Mouse (Mus musculus): ENCODE measurements at regions not wholly inside any gene's neighbourhood (a gene's known extent, or its start where the extent isn't known, plus 50 kb on each side); places are given as distances from the start of the nearest gene placed in this dataset.

- no peak for DNase-seq
Observed at GRCm38 (mm10) chr15:31673038-31673437, 71.4 kb downstream of the Fam173b start.

DNA sequence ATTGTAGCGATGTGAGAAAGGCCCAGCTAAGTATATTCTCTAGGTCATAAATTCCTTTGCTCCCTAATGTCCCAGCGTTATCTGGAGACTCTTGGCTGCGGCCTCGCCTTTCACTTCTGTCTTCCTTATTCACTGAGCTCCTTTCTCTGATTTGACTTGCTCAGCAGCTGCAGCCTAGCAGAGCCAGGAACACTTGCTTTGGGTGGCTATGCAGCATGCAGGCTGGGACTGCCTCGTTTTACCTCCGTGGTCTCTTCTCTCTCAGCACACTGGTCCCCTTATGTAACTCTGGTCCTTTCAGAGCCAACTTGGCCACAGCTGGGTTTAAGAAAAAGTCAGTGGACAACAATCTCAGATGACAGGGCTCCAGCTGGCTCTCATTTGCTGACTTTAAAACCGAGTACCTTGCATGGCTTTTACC, 75.1 kb downstream of the Fam173b start:
- DNase-seq, result peak in 1 of 2 experiments; percentile 4

GRCm38 (mm10) chr15:31693109-31693508, 91.5 kb downstream of the Fam173b start:
- no peak for DNase-seq

- no peak for DNase-seq
Observed at GRCm38 (mm10) chr15:31694877-31695671, 93.4 kb downstream of the Fam173b start.

GRCm38 (mm10) chr15:31703400-31703799, 101.7 kb downstream of the Fam173b start:
- DNase-seq, result no peak

DNA sequence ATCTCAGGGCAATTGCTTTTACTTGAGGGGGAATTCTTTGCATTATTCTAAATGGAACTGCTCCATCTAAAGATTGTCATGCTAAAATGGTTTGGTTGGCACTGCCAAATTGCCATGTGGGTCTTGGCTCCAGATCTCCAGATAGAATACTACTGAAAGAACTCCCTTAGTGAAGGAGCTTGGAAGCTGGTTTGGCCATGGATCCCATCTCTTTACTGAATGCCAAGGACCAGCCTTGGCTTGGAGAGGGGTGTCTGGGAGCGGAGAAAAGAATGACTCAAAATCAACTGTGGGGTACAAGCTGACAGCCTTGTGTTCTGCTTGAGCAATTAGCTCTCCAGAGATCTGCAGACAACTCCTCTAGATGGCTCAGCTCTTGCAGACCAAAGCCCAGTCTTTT, 105.8 kb downstream of the Fam173b start:
- DNase-seq, result no peak

DNA sequence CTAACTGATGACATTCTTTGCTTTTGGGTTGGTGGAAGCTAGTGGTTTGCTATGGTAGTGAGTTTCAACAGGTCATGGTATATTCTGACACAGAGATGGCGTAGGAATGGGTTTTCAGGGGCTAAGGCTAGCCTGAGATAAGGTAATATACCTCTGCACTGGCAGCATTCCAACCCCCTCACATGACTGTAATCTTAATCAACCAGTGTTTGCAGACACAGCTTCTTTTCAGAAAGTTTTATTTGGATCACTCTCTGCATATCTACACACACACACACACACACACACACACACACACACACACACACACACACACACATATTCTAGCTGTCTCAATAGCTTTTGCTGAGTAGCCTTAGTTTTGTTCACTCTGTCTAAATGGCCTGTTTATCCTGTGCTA, 119.4 kb downstream of the Fam173b start:
- no peak for DNase-seq

DNA sequence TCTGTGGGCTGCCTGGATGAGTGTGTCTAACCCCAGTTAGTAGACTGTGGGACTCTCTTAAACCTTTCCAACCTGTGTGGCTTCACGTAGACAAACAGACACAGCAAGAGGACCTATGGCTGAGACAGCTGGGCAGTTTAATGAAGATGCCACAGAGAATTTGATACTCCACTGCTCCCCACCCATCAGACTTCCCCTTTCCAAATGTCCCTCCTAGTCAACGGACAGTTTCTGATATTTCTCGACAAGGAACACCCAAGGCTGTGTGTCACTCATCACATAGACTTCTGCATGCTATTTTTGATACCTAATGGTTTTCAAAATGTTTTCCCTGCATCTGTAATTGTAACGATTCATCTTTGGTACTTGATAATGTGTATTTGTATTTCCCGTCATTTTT, 120.8 kb downstream of the Fam173b start:
- DNase-seq, result no peak

GRCm38 (mm10) chr15:31724252-31724651, 122.6 kb downstream of the Fam173b start:
- no peak for DNase-seq

DNA sequence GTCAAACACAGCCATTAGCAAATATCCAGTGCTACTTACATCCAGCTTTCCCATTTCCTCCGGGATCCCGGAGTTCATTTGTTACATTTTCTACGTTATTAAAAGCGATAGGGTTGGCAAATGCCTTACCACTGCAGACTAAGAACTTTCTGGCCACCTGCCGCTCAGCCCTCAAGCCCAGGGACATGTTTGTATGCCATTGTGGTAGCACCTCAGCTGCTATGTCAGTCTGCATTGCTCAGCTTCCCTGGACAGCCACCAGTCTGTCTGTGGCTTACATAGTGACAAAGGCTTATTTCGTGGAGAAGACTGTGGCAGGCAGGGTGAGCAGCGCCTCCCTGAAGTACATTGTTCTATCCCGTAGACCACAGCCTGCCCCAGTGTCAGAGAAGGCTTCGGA, 127.5 kb downstream of the Fam173b start:
- no peak for DNase-seq

GRCm38 (mm10) chr15:31741686-31742085, 140.0 kb downstream of the Fam173b start:
- no peak for DNase-seq

- DNase-seq, result no peak
Observed at GRCm38 (mm10) chr15:31744570-31744969, 142.9 kb downstream of the Fam173b start.

DNA sequence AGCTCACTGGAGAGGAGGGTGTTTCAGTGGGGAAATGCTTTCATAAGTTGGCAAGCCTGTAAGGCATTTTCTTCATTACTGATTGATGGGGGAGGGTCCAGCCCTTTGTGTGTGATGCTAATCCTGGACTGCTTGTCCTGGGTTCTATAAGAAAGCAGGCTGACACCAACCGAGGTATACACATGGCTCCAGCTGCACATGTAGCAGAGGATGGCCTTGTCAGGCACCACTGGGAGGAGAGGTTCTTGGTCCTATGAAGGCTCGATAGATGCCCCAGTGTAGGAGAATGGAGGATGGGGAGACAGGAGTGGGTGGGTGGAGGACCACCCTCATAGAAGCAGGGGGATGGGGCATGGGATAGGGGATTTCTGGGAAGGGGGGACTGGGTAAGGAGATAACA, 151.0 kb downstream of the Fam173b start:
- no peak for DNase-seq

DNA sequence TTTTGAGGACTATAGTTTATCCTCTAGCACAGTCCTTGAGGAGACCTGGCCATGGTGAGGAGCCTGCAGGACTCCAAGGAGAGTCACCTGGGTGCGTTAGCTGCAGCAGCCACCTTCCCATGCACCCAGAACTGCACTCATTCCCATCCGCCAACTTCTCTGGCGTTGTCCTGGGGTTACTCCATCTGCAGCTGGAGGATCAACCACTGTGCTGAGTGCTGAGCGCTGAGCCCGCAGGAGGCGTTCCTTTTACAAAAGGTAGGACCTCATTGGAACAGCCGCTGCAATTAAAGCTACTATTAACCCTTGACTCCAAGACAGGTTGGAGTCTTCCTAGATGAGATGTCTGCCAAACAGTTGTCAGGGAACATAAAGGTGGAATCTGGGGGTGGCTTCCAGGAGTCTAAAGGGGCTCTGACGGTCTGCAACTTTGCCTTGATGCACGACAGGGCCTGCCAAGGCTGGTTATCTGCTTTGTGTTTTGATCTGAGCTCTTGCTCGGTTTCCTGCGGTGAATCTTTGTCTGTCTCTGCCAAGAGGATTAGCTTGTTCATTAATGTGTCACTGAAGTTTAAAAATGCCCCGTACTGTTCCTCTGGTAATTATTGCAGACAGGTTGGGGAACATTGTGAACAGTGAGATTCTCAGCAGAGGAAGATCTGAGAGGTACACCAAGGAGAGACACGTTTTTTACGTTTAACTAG, 152.1 kb downstream of the Fam173b start:
- DNase-seq, result no peak

GRCm38 (mm10) chr15:31768959-31769844, 167.6 kb downstream of the Fam173b start:
- no peak for DNase-seq

DNA sequence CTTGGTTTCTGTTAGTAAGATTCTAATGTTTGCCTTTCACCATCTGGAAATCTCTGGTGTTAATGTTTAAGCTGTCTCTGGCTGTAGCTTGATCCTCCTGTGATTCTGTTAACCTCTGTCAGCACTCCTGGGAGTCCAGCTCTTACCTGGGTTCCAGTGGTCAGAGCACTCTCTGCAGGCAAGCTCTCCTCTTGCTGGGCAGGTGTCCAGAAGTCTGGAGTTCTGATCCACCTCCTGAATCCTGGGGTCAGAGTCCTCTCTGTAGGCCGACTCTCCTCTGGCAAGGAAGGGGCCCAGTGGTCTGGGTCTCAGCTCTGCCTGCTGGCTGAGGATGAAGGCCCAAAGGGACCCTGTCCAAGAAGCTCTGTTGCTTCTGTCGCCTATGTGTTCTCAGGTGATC, 181.4 kb downstream of the Fam173b start:
- DNase-seq, result no peak

DNA sequence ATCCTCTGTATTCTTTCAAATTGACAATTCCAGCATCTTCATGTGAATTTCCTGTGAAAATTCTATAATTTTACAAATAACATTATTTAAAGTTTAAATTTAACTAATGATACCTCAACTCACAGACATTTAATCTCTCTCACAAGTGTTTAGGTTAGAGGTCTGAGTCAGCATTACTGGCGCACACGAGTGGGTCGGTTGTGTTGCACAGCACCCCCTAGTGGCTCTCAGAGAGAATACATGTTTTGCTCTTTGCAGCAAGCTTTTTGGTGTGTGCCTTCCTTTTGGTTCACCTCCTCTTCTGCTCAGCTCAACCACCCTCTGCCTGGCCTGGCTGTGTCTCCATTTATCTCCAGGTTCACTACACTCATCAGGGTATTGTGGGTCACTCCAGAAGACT, 183.4 kb downstream of the Fam173b start:
- DNase-seq, result no peak

DNA sequence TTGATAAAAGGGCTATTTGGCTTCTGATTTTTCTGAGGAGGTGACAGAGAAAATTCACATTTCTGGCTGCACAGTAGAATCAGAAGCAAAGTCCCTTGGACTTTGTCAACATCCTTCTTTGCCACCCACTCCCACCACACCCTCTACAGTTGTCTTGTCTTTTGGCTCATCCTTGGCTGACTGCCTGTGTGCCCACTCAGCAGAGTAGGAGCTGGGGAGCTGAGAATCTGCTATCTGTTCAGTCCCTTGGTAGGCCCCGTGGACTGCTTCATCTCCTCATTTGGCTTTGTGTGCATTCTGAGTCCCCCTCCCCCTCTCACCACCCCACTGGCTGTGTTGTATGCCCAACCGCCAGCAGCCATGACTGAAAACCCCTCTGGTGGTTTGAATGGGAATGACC, 197.2 kb downstream of the Fam173b start:
- DNase-seq, result no peak

GRCm38 (mm10) chr15:31805522-31805921, 203.9 kb downstream of the Fam173b start:
- peak in 1 of 2 experiments; percentile 17 for DNase-seq

- DNase-seq, result no peak
Observed at GRCm38 (mm10) chr15:31815551-31815950, 213.9 kb downstream of the Fam173b start.

DNA sequence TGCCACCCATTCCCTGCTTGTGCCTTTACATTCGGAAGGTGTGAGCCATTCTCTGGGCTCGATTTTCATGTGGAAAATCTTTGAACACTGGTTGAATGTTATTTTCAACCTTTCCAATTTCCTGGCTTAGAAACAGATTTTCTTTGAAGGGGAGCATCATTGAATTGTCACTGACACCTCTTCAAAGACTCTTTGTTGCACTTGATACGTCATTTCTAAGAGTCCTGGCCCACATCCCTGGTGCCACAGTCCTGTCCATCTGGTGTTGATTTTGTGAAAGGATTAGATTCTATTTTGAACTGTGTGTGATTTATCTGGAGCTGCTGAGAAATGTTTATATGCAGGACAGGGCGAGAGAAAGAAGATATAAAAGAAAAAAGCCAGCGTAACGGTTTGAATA, 217.6 kb downstream of the Fam173b start:
- peak in 1 of 2 experiments; percentile 32 for DNase-seq

DNA sequence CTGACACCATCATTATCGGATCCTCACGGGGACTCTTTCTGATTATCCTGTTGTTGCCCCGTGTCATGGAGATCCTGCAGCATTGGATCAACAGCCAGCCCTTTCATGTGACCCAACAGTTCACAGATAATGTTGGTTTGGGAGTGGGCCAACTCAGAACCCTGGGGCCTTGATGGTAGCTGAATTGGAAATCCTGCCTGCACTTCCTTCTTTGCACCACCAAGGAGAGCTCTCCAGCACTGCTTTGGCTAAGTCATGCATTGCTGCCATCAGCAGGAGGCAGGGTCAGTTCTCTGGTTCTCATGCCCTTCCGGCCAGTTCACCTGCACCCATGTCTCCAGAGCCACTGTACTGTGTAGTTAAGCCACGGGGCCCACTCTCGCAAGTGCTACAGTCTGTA, 225.6 kb downstream of the Fam173b start:
- no peak for DNase-seq

GRCm38 (mm10) chr15:31841519-31841918, 239.9 kb downstream of the Fam173b start:
- no peak for DNase-seq
